Mouse (Mus musculus) liver, embryonic 15.5 days (tissue): ENCODE measurements around the gene Fbxo31. TPM values are rescaled to one million over a fixed set of nuclear protein-coding genes. Genes with fewer than 3 reads are reported as not detected.
"Not testable (repeated sequence)": the region's sequence is repeated elsewhere in the genome, so short reads cannot be mapped to it uniquely, and the experiment has no call there.

ENCODE experiments used
- ATAC-seq: fragments of 200-750 bp; cut with Nextera tagmentation; 2 replicates; pipeline ENCODE4 v1.8.0; 2017; ENCODE audit warnings: moderate number of reproducible peaks, mild to moderate bottlenecking, moderate library complexity; ENCODE audit not compliant: insufficient read depth
- H3K27ac ChIP-seq: fragments of 300-500 bp; sonication (generic); replicated peaks from 2 replicates; pipeline ENCODE4 v1.5.1; 2015; ENCODE audit warnings: mild to moderate bottlenecking, inconsistent platforms
- H3K27me3 ChIP-seq: fragments of 300-500 bp; sonication (generic); 2 replicates; pipeline ENCODE4 v1.6.1; 2015; ENCODE audit warnings: mild to moderate bottlenecking, inconsistent platforms
- H3K36me3 ChIP-seq: fragments of 300-500 bp; sonication (generic); replicated peaks from 2 replicates; pipeline ENCODE4 v1.6.1; 2015; ENCODE audit warnings: moderate library complexity, mild to moderate bottlenecking, inconsistent platforms
- H3K4me1 ChIP-seq: fragments of 300-500 bp; sonication (generic); replicated peaks from 2 replicates; pipeline ENCODE4 v1.6.1; 2015; ENCODE audit warnings: inconsistent platforms
- H3K4me2 ChIP-seq: fragments of 300-500 bp; sonication (generic); 2 replicates; pipeline ENCODE4 v1.6.1; 2015; ENCODE audit warnings: moderate library complexity, mild to moderate bottlenecking, inconsistent platforms
- H3K4me3 ChIP-seq: fragments of 300-500 bp; sonication (generic); replicated peaks from 2 replicates; pipeline ENCODE4 v1.5.1; 2015; ENCODE audit warnings: mild to moderate bottlenecking, inconsistent platforms
- H3K9ac ChIP-seq: fragments of 300-500 bp; sonication (generic); 2 replicates; pipeline ENCODE4 v1.6.1; 2015; ENCODE audit warnings: moderate library complexity, mild to moderate bottlenecking, inconsistent platforms
- H3K9me3 ChIP-seq: fragments of 300-500 bp; sonication (generic); replicated peaks from 2 replicates; pipeline ENCODE4 v1.6.1; 2016; ENCODE audit warnings: inconsistent platforms
- WGBS: fragments of 180-500 bp; shearing (Covaris S2); methylation state at CpG from one replicate; pipeline ENCODE4 v1.1.7; 2015; ENCODE audit warnings: mixed read lengths; ENCODE audit not compliant: insufficient replicate concordance; 5-methylcytosine and 5-hydroxymethylcytosine counted together
- polyA plus RNA-seq: library from polyadenylated mRNA; unstranded; fragments of >200 nt; fragmentation: Nextera tagmentation; extraction: Ambion mirVana; gene quantifications from 2 replicates; pipeline ENCODE4 v1.2.1, GENCODE M21; 2015

Fbxo31 gene
- polyA plus RNA-seq, 1 experiment from 2014 or later, result 9.1 TPM

GRCm38 (mm10) chr8:121602411-121602810, 23.8 kb upstream of the Fbxo31 start:
- H3K27me3 ChIP-seq, result no peaks in the 10 kb centered on the region
- 81% methylated on average over 12 of the region's 12 CpGs for WGBS
- peaks cover 26% of the 10 kb centered on the region for H3K36me3 ChIP-seq
- 0 out of 2 replicates have a peak, but pooled peaks cover 3% of the 10 kb centered on the region for H3K4me1 ChIP-seq
- H3K9me3 ChIP-seq, result no peaks in the 10 kb centered on the region
- no peak overlapping the region for H3K27ac ChIP-seq
- no peak overlapping the region for H3K9ac ChIP-seq
- no peak overlapping the region for H3K4me2 ChIP-seq
- H3K4me3 ChIP-seq, result no peak overlapping the region
- ATAC-seq, result no peak

GRCm38 (mm10) chr8:121599842-121600241, 21.2 kb upstream of the Fbxo31 start:
- H3K9ac ChIP-seq, result no peak overlapping the region
- no peak overlapping the region for H3K27ac ChIP-seq
- H3K9me3 ChIP-seq, result no peaks in the 10 kb centered on the region
- H3K4me2 ChIP-seq, result no peak overlapping the region
- 0 out of 2 replicates have a peak, but pooled peaks cover 3% of the 10 kb centered on the region for H3K4me1 ChIP-seq
- H3K4me3 ChIP-seq, result no peak overlapping the region
- peaks cover 49% of the 10 kb centered on the region for H3K36me3 ChIP-seq
- ATAC-seq, result no peak
- WGBS, result 76% methylated on average over 14 of the region's 14 CpGs
- H3K27me3 ChIP-seq, result no peaks in the 10 kb centered on the region

GRCm38 (mm10) chr8:121598892-121599291, 20.3 kb upstream of the Fbxo31 start:
- WGBS, result 28% methylated on average over 7 of the region's 7 CpGs
- Histone ChIP-seq H3K36me3 (peaks cover 58% of the 10 kb centered on the region), H3K27ac (no peak overlapping the region), H3K27me3 (no peaks in the 10 kb centered on the region), H3K9ac (no peak overlapping the region), H3K4me1 (peaks cover 3% of the 10 kb centered on the region; the same call in 1 of the 2 replicates), H3K4me2 (no peak overlapping the region), H3K9me3 (no peaks in the 10 kb centered on the region), H3K4me3 (no peak overlapping the region)
- 0 out of 2 replicates have a peak, but pooled peaks have one; percentile 43 for ATAC-seq

- ATAC-seq, result no peak
These were observed 19.6 kb upstream of the Fbxo31 start for GRCm38 (mm10) chr8:121598190-121598589.

GRCm38 (mm10) chr8:121597492-121597891, 18.9 kb upstream of the Fbxo31 start:
- H3K9me3 ChIP-seq, H3K27ac ChIP-seq, H3K27me3 ChIP-seq, H3K9ac ChIP-seq, ATAC-seq, H3K4me3 ChIP-seq, H3K4me2 ChIP-seq: not testable (repeated sequence)
- Histone ChIP-seq H3K4me1 (peaks cover 15% of the 10 kb centered on the region), H3K36me3 (peaks cover 70% of the 10 kb centered on the region)
- WGBS, result 73% methylated on average over 2 of the region's 2 CpGs

More at GRCm38 (mm10) chr8:121598190-121598589, 19.6 kb upstream of the Fbxo31 start:
- Histone ChIP-seq H3K36me3 (peaks cover 65% of the 10 kb centered on the region), H3K4me3 (no peak overlapping the region), H3K27me3 (no peaks in the 10 kb centered on the region), H3K27ac (no peak overlapping the region), H3K4me2 (no peak overlapping the region), H3K9me3 (no peaks in the 10 kb centered on the region), H3K9ac (no peak overlapping the region), H3K4me1 (peaks cover 9% of the 10 kb centered on the region)
- 79% methylated on average over 7 of the region's 7 CpGs for WGBS

- no peak overlapping the region for H3K27ac ChIP-seq
- 68% methylated on average over 9 of the region's 9 CpGs for WGBS
- H3K4me3 ChIP-seq, result no peak overlapping the region
- peaks cover 64% of the 10 kb centered on the region for H3K36me3 ChIP-seq
- no peak overlapping the region for H3K4me2 ChIP-seq
- H3K9ac ChIP-seq, result no peak overlapping the region
- H3K4me1 ChIP-seq, result peaks cover 39% of the 10 kb centered on the region
- ATAC-seq, result no peak
- no peaks in the 10 kb centered on the region for H3K27me3 ChIP-seq
- no peaks in the 10 kb centered on the region for H3K9me3 ChIP-seq
These were observed 15.4 kb upstream of the Fbxo31 start for GRCm38 (mm10) chr8:121593983-121594382.

GRCm38 (mm10) chr8:121593293-121593692, 14.7 kb upstream of the Fbxo31 start:
- Histone ChIP-seq H3K4me3 (no peak overlapping the region), H3K27ac (no peak overlapping the region), H3K4me1 (peaks cover 45% of the 10 kb centered on the region), H3K9me3 (no peaks in the 10 kb centered on the region), H3K36me3 (peaks cover 61% of the 10 kb centered on the region), H3K9ac (no peak overlapping the region), H3K4me2 (no peak overlapping the region; the same call in 1 of the 2 replicates), H3K27me3 (no peaks in the 10 kb centered on the region)
- 90% methylated on average over 5 of the region's 5 CpGs for WGBS
- no peak for ATAC-seq

- peak overlapping the region; percentile 96 for H3K4me3 ChIP-seq
- peak overlapping the region; percentile 82 for H3K4me2 ChIP-seq
- peak overlapping the region; percentile 97 for H3K27ac ChIP-seq
- peaks cover 63% of the 10 kb centered on the region for H3K4me1 ChIP-seq
- ATAC-seq, result 0 out of 2 replicates have a peak, but pooled peaks have one; percentile 10
- no peaks in the 10 kb centered on the region for H3K9me3 ChIP-seq
- H3K9ac ChIP-seq, result peak overlapping the region; percentile 97
- 17% methylated on average over 20 of the region's 20 CpGs for WGBS
- peaks cover 45% of the 10 kb centered on the region for H3K36me3 ChIP-seq
- no peaks in the 10 kb centered on the region for H3K27me3 ChIP-seq
These were observed 12.8 kb upstream of the Fbxo31 start for GRCm38 (mm10) chr8:121591178-121592066.

GRCm38 (mm10) chr8:121590203-121591177, 11.9 kb upstream of the Fbxo31 start, which contains the start of gene Map1lc3b:
TSS of gene Map1lc3b (plus strand) at chr8:121590361.
- H3K9me3 ChIP-seq, result no peaks in the 10 kb centered on the region
- peak within 1 kb of the TSS; percentile 82 for H3K4me2 ChIP-seq
- WGBS, result under 1% methylated on average over 94 of the region's 94 CpGs
- peak within 1 kb of the TSS; percentile 97 for H3K9ac ChIP-seq
- H3K4me3 ChIP-seq, result peak within 1 kb of the TSS; percentile 96
- ATAC-seq, result peak; percentile 72
- H3K4me1 ChIP-seq, result peaks cover 70% of the 10 kb centered on the region
- peak within 1 kb of the TSS; percentile 97 for H3K27ac ChIP-seq
- no peaks in the 10 kb centered on the region for H3K27me3 ChIP-seq
- H3K36me3 ChIP-seq, result peaks cover 36% of the 10 kb centered on the region

GRCm38 (mm10) chr8:121589205-121589726, 10.7 kb upstream of the Fbxo31 start:
- peak; percentile 6 for ATAC-seq
- Histone ChIP-seq H3K9ac (peak overlapping the region; percentile 39; the same call in 1 of the 2 replicates), H3K36me3 (peaks cover 24% of the 10 kb centered on the region), H3K9me3 (no peaks in the 10 kb centered on the region), H3K4me3 (peak overlapping the region; percentile 96; the same call in 1 of the 2 replicates), H3K27ac (peak overlapping the region; percentile 97), H3K27me3 (0 out of 2 replicates have a peak, but pooled peaks cover 3% of the 10 kb centered on the region), H3K4me2 (peak overlapping the region; percentile 82), H3K4me1 (peaks cover 76% of the 10 kb centered on the region)
- WGBS, result 26% methylated on average over 2 of the region's 2 CpGs
